Mouse (Mus musculus) myocyte (in vitro differentiated cells): ENCODE results near the gene Atp8a1. TPM values are rescaled to one million over a fixed set of nuclear protein-coding genes. Genes with fewer than 3 reads are reported as not detected.

ENCODE experiments used
- H3K27me3 ChIP-seq: one replicate; pipeline ENCODE4 v1.6.1; 2011; ENCODE audit not compliant: control insufficient read depth, insufficient read depth, insufficient read length
- H3K36me3 ChIP-seq: one replicate; pipeline ENCODE4 v1.6.1; 2011; ENCODE audit not compliant: control insufficient read depth, insufficient read depth
- H3K4me2 ChIP-seq: one replicate; pipeline ENCODE4 v1.6.1; 2011; ENCODE audit warnings: low read depth, control low read depth
- H3K4me3 ChIP-seq: one replicate; pipeline ENCODE4 v1.5.1; 2011; ENCODE audit warnings: mild to moderate bottlenecking, control low read depth, moderate library complexity
- H3K79me2 ChIP-seq: one replicate; pipeline ENCODE4 v1.6.1; 2011; ENCODE audit not compliant: control insufficient read depth, insufficient read depth
- H3ac ChIP-seq: one replicate; pipeline ENCODE4 v1.6.1; 2011; ENCODE audit not compliant: control insufficient read depth, insufficient read length
- CEBPB ChIP-seq: IDR thresholded peaks from 2 replicates; pipeline ENCODE4 v1.6.1; 2011; ENCODE audit warnings: mild to moderate bottlenecking, moderate library complexity; ENCODE audit not compliant: poor library complexity, insufficient read depth, severe bottlenecking
- E2F4 ChIP-seq: IDR thresholded peaks from one replicate; pipeline ENCODE4 v1.6.1; 2011; ENCODE audit warnings: mild to moderate bottlenecking, control low read depth, moderate library complexity; ENCODE audit not compliant: insufficient read depth
- MAX ChIP-seq: IDR thresholded peaks from one replicate; pipeline ENCODE4 v1.6.1; 2011; ENCODE audit warnings: low read depth, mild to moderate bottlenecking, control low read depth
- MYOD1 ChIP-seq, 3 experiments: IDR thresholded peaks; one replicate each; pipeline ENCODE4 v1.6.1; 2011; ENCODE audit warnings: control low read depth in 2 of 3, low read depth in 2 of 3, mild to moderate bottlenecking in 2 of 3, moderate library complexity in 1 of 3; ENCODE audit not compliant: insufficient read length in 2 of 3, control insufficient read depth in 1 of 3
- MYOG ChIP-seq, 3 experiments: IDR thresholded peaks; one replicate each; pipeline ENCODE4 v1.6.1; 2011; ENCODE audit warnings: control low read depth in 2 of 3, low read depth in 2 of 3, mild to moderate bottlenecking in 2 of 3; ENCODE audit not compliant: insufficient read length in 2 of 3, control insufficient read depth in 1 of 3, insufficient read depth in 1 of 3
- POLR2A ChIP-seq: IDR thresholded peaks from one replicate; pipeline ENCODE4 v1.6.1; 2011; ENCODE audit warnings: low read depth, mild to moderate bottlenecking, control low read depth, moderate library complexity; ENCODE audit not compliant: insufficient read length
- POLR2AphosphoS2 ChIP-seq: IDR thresholded peaks from one replicate; pipeline ENCODE4 v1.6.1; 2011; ENCODE audit warnings: low read depth, control low read depth; ENCODE audit not compliant: insufficient read length
- REST ChIP-seq: IDR thresholded peaks from one replicate; pipeline ENCODE4 v1.6.1; 2011; ENCODE audit warnings: mild to moderate bottlenecking, control low read depth, moderate library complexity; ENCODE audit not compliant: insufficient read depth, insufficient read length
- SRF ChIP-seq: IDR thresholded peaks from one replicate; pipeline ENCODE4 v1.6.1; 2011; ENCODE audit warnings: low read depth; ENCODE audit not compliant: control insufficient read depth, insufficient read length
- TCF12 ChIP-seq: IDR thresholded peaks from one replicate; pipeline ENCODE4 v1.6.1; 2011; ENCODE audit warnings: mild to moderate bottlenecking, control low read depth; ENCODE audit not compliant: poor library complexity, insufficient read depth, severe bottlenecking
- TCF3 ChIP-seq: IDR thresholded peaks from one replicate; pipeline ENCODE4 v1.6.1; 2011; ENCODE audit warnings: low read depth, control low read depth; ENCODE audit not compliant: insufficient read length
- USF1 ChIP-seq: IDR thresholded peaks from one replicate; pipeline ENCODE4 v1.6.1; 2011; ENCODE audit warnings: low read depth, mild to moderate bottlenecking, control low read depth, moderate library complexity
- polyA plus RNA-seq: library from polyadenylated mRNA; unstranded; fragments of >200 nt; fragmentation: generic; extraction: Trizol; gene quantifications from one replicate; pipeline ENCODE4 v1.2.1, GENCODE M21; 2012; ENCODE audit warnings: missing spikeins

Gene Atp8a1
- polyA plus RNA-seq, 1 experiment = 0.02 TPM

- Histone ChIP-seq H3K4me3 (no peak overlapping the region), H3ac (no peak overlapping the region), H3K27me3 (no peaks in the 10 kb centered on the region), H3K36me3 (no peaks in the 10 kb centered on the region), H3K4me2 (no peak overlapping the region), H3K79me2 (no peaks in the 10 kb centered on the region)
- TF ChIP-seq POLR2A = no peak
- no peak for TF ChIP-seq E2F4
- no peak for TF ChIP-seq REST
- TF ChIP-seq MAX = no peak
Measured at GRCm38 (mm10) chr5:67797006-67797958, 50.0 kb downstream of the Atp8a1 start.

GRCm38 (mm10) chr5:67794129-67794800 is 53.0 kb downstream of the Atp8a1 start:
- no peaks in the 10 kb centered on the region for H3K36me3 ChIP-seq
- no peak overlapping the region for H3K4me3 ChIP-seq
- H3ac ChIP-seq = no peak overlapping the region
- TF ChIP-seq SRF = no peak
- no peak for TF ChIP-seq TCF12
- no peak for TF ChIP-seq CEBPB
- TF ChIP-seq USF1 = no peak
- TF ChIP-seq POLR2A = no peak
- TF ChIP-seq MAX = no peak
- TF ChIP-seq TCF3 = no peak
- no peak for TF ChIP-seq MYOD1 (IDR thresholded peaks at IDR 0.05; ENCODE audit: control insufficient read depth in 1 of 3, insufficient read length in 2 of 3, low read depth in 2 of 3)
- no peak for TF ChIP-seq POLR2AphosphoS2
- no peak for TF ChIP-seq REST
- TF ChIP-seq E2F4 = no peak
- TF ChIP-seq MYOG (IDR thresholded peaks at IDR 0.05; ENCODE audit: control insufficient read depth in 1 of 3, insufficient read depth in 1 of 3, insufficient read length in 2 of 3, low read depth in 2 of 3) = no peak
- H3K4me2 ChIP-seq = no peak overlapping the region
- no peaks in the 10 kb centered on the region for H3K27me3 ChIP-seq
- H3K79me2 ChIP-seq = no peaks in the 10 kb centered on the region

- no peaks in the 10 kb centered on the region for H3K36me3 ChIP-seq
- TF ChIP-seq POLR2A (no peak), TCF3 (no peak), TCF12 (no peak), MYOD1 (IDR thresholded peaks at IDR 0.05; ENCODE audit: control insufficient read depth in 1 of 3, insufficient read length in 2 of 3, low read depth in 2 of 3) (no peak), REST (no peak), MYOG (IDR thresholded peaks at IDR 0.05; ENCODE audit: control insufficient read depth in 1 of 3, insufficient read depth in 1 of 3, insufficient read length in 2 of 3, low read depth in 2 of 3) (no peak), POLR2AphosphoS2 (no peak), SRF (no peak), CEBPB (no peak), MAX (no peak)
- H3K4me3 ChIP-seq = no peak overlapping the region
Measured at GRCm38 (mm10) chr5:67782775-67783174, 64.5 kb downstream of the Atp8a1 start.

GRCm38 (mm10) chr5:67778026-67778425 is 69.2 kb downstream of the Atp8a1 start:
- TF ChIP-seq TCF3 = no peak
- Histone ChIP-seq H3K36me3 (no peaks in the 10 kb centered on the region), H3ac (no peak overlapping the region), H3K79me2 (no peaks in the 10 kb centered on the region), H3K4me2 (no peak overlapping the region), H3K27me3 (no peaks in the 10 kb centered on the region), H3K4me3 (no peak overlapping the region)

More at GRCm38 (mm10) chr5:67782775-67783174, 64.5 kb downstream of the Atp8a1 start:
- H3ac ChIP-seq = no peak overlapping the region
- H3K79me2 ChIP-seq = no peaks in the 10 kb centered on the region
- no peak overlapping the region for H3K4me2 ChIP-seq
- no peaks in the 10 kb centered on the region for H3K27me3 ChIP-seq

GRCm38 (mm10) chr5:67774186-67774585 is 73.0 kb downstream of the Atp8a1 start:
- Histone ChIP-seq H3ac (no peak overlapping the region), H3K4me2 (no peak overlapping the region), H3K27me3 (no peaks in the 10 kb centered on the region), H3K79me2 (no peaks in the 10 kb centered on the region), H3K36me3 (no peaks in the 10 kb centered on the region), H3K4me3 (no peak overlapping the region)
- no peak for TF ChIP-seq POLR2AphosphoS2
- no peak for TF ChIP-seq CEBPB
- no peak for TF ChIP-seq SRF
- TF ChIP-seq MYOD1 (IDR thresholded peaks at IDR 0.05; ENCODE audit: control insufficient read depth in 1 of 3, insufficient read length in 2 of 3, low read depth in 2 of 3) = no peak
- TF ChIP-seq MYOG (IDR thresholded peaks at IDR 0.05; ENCODE audit: control insufficient read depth in 1 of 3, insufficient read depth in 1 of 3, insufficient read length in 2 of 3, low read depth in 2 of 3) = no peak
